Comparison of ENCODE assay signal across 8 mouse cellular contexts in the genomic region with DNA sequence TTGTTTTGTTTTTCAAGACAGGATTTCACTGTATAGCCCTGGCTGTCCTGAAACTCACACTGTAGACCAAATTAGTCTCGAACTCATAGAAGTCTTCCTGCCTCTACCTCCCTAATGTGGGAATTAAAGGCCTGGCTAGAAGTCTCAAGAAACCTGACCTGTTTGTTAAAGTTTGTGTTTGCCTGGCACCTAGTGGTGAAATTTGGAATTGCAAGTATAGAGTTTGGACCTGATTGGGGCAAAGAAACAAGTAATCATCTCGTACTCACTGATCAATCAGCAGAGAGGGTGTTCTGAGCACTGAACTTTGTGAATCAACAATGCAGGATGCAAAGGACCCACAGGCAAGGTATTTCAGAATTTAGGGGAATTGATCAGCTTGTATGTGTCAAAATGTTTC. TPM values are rescaled to one million over a fixed set of nuclear protein-coding genes. Genes with fewer than 3 reads are reported as not detected.
A peak's percentile ranks its signal among the peaks of the same experiment; 100 is the strongest.
DNase-seq lines count a peak whose midpoint lies in the region; ATAC-seq and TF ChIP-seq lines count a peak whose summit lies in the region.

No protein-coding gene starts in this region.

- H3K27ac ChIP-seq in neural tube, embryonic 11.5 days (ENCODE audit: low read depth, low read length) = no peak overlapping the region
- H3K27ac ChIP-seq in liver, embryonic 14.5 days = no peak overlapping the region

- no peak overlapping the region for H3K9ac ChIP-seq in neural tube, embryonic 11.5 days (ENCODE audit: low read length)
- no peak overlapping the region for H3K9ac ChIP-seq in liver, embryonic 14.5 days (replicated peaks)

- TF ChIP-seq CTCF in liver, embryonic 14.5 days (IDR thresholded peaks at IDR 0.05; ENCODE audit: low read depth) = peak; percentile 78

- H3K36me3 ChIP-seq in neural tube, embryonic 11.5 days (ENCODE audit: control insufficient read depth, insufficient read depth, low read length) = no peaks in the 10 kb centered on the region
- H3K36me3 ChIP-seq in liver, embryonic 14.5 days (replicated peaks; ENCODE audit: control insufficient read depth, insufficient read depth, low read depth) = no peaks in the 10 kb centered on the region

- H3K27me3 ChIP-seq in neural tube, embryonic 11.5 days (ENCODE audit: control insufficient read depth, insufficient read depth, low read length) = no peaks in the 10 kb centered on the region
- no peaks in the 10 kb centered on the region for H3K27me3 ChIP-seq in liver, embryonic 14.5 days (ENCODE audit: control insufficient read depth, insufficient read depth, low read length)

- no peak overlapping the region for H3K4me2 ChIP-seq in neural tube, embryonic 11.5 days (ENCODE audit: low read depth)
- H3K4me2 ChIP-seq in liver, embryonic 14.5 days (ENCODE audit: low read depth) = no peak overlapping the region

- H3K4me3 ChIP-seq in neural tube, embryonic 11.5 days (ENCODE audit: low read depth, low read length) = no peak overlapping the region
- H3K4me3 ChIP-seq in liver, embryonic 14.5 days (ENCODE audit: insufficient read depth in 1 of 2, low read depth in 2 of 2, low read length in 2 of 2) = no peak overlapping the region

- no peak for ATAC-seq in cerebellum, adult (ENCODE audit: insufficient number of reproducible peaks, low FRiP score, low TSS enrichment)
- ATAC-seq in neural tube, embryonic 11.5 days (ENCODE audit: insufficient read depth, low FRiP score, low TSS enrichment) = no peak
- no peak for ATAC-seq in liver, embryonic 14.5 days (ENCODE audit: insufficient read depth)

- TF ChIP-seq EP300 in liver, embryonic 14.5 days (IDR thresholded peaks at IDR 0.05; ENCODE audit: low read depth) = no peak

- 36% methylated on average over 2 of the region's 2 CpGs for WGBS in neural tube, embryonic 11.5 days
- 16% methylated on average over 2 of the region's 2 CpGs for WGBS in liver, embryonic 14.5 days (ENCODE audit: insufficient replicate concordance)

- no peaks in the 10 kb centered on the region for H3K9me3 ChIP-seq in neural tube, embryonic 11.5 days (ENCODE audit: control insufficient read depth, low read length)
- no peaks in the 10 kb centered on the region for H3K9me3 ChIP-seq in liver, embryonic 14.5 days (ENCODE audit: control insufficient read depth, low read length)

- 0 out of 2 replicates have a peak, but pooled peaks cover 3% of the 10 kb centered on the region for H3K4me1 ChIP-seq in neural tube, embryonic 11.5 days (ENCODE audit: control insufficient read depth, insufficient read depth, low read length)
- H3K4me1 ChIP-seq in liver, embryonic 14.5 days (replicated peaks; ENCODE audit: control insufficient read depth in 2 of 2, insufficient read depth in 2 of 2, low read length in 1 of 2) = no peaks in the 10 kb centered on the region

- DNase-seq in cerebellum, adult 18-20 months = peak; percentile 29 to 59
- peak; percentile 44 for DNase-seq in neural tube, embryonic 11.5 days (ENCODE audit: low spot score)
- no peak for DNase-seq in neural tube, embryonic 10.5 days (ENCODE audit: extremely low spot score, low spot score)
- DNase-seq in c-Kit-positive CD71-negative TER-119-negative erythroid progenitor cells, embryonic 14.5 days (ENCODE audit: low read depth) = peak; percentile 72
- peak; percentile 66 for DNase-seq in heart, postnatal 4 days
- DNase-seq in liver, embryonic 14.5 days (ENCODE audit: low read depth in 3 of 3, low spot score in 3 of 3) = peak; percentile 42 to 58 (median 43)
- DNase-seq in telencephalon, adult 2 months (ENCODE audit: low read depth, low spot score) = peak; percentile 51

RNA-seq across cellular contexts. Expression of gene Phykpl, which starts 50.2 kb away (rescaled TPM):
- 10.1 and 11.0 TPM in 2 replicates for polyA plus RNA-seq in neural tube, embryonic 11.5 days (2014; fragmentation: Nextera tagmentation; extraction: Ambion mirVana)
- total RNA-seq in heart, postnatal 4 days (2021) = 10 to 100 TPM; 11.7 to 12.3 TPM
- 7.3 and 10.1 TPM in 2 replicates for polyA plus RNA-seq in liver, embryonic 14.5 days (2012; rRNA removed)
- 10.7 TPM in 2 replicates for polyA plus RNA-seq in liver, embryonic 14.5 days (2014; fragmentation: Nextera tagmentation; extraction: Ambion mirVana)
